Mouse (Mus musculus): ENCODE measurements around the gene Cyth3.

Gene Cyth3

GRCm38 (mm10) chr5:143637832-143638420 lies 15.7 kb downstream of the Cyth3 start:
- DNase-seq, result no peak

DNA sequence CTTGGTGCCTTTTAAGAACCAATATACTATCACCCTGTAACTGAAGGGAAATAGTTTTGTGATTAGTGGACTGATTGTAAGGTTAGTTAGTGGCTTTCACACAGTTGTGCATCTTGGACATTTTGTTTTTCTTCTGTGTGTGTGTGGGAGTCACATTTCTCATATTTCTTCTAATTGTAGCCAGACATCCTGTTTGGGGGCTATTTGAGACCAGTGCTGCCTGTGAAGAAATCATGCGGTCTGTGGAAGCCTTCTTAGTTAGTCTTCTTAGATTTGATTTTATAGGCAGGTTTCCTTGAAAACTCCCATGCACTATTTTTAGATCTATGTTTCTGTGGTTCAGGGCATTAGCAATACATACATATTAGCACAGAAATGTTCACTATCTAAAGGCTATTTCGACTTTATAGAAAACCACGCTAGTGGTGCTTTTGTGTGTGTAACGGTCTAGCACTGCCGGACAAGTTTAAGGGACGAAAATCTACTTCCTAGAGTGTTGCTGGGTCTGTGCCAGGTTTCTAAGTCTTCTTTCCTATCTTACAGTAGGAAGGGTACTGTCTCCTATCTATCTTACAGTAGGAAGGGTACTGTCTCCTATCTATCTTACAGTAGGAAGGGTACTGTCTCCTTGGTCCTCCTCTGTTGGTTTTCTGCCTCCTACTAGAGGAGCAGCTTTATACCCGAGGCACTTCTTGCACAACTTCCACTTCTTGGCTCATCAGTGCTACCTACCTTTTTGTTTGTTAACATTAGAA lies 16.4 kb downstream of the Cyth3 start:
- DNase-seq, result no peak

- DNase-seq, result no peak
Measured at GRCm38 (mm10) chr5:143639329-143639728, 17.1 kb downstream of the Cyth3 start.

DNA sequence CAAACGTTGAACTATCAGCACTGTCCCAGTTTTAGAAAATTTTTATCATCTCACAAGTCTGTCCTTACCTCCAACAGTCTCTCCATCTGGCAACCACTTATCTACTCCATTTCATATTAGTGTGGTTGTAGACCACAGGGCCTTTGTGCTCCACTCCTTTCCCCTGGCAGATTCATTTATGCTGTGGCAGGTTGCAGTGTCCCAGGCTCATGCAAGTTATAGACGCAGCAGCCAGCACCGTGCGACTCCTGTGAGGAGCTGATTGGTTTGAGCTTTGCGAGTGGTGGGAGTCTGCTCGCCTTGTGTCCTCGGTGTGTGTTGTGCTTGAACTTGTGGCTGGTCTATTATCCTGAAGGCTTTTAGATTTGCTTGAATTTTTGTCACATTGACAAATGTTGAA lies 17.6 kb downstream of the Cyth3 start:
- no peak for DNase-seq

DNA sequence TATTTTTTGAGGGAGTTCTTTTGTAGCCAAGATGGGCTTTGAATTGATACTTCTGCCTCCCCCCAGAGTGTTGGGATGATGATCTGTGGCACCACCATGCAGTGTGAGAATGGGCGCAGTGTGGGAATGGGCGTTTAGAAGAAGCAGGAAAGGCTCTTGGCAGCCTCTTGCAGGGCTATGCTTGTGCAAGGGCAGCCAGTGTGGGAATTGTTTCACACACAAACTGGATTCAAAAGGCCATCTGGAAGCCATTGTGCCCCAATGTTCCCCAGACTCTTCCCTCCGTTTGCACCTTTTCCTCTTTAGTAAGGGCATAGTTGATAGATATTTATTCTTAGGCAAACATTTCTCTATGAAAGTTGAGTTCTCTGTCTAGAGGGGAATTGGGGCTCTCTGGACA lies 19.3 kb downstream of the Cyth3 start:
- DNase-seq, result no peak

DNA sequence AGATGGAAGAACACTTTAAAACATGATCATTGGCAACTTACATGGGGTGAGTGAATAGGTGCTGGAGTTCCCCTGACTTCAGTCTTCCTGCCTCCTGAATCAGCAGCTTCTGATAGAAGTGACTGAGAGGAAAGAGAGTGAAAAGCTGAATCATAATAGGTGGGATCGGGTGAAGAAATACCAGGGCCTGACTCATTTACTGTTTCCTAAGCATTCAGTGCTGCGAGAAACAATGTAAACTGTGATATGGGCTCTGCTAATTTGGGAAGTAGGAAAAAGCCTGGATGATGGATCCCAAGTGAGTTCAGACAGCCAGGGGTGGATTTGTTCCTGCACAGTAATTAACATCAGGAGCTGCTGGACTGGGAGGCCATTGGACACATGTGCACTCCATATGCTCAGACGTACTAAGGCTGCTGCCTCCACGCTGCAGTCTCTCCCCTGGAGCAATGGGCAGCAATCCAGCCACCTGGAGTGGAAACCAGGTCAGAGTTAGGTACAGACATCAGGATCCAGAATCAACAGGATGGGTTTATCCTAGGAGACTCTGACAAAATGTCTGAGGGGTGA lies 20.1 kb downstream of the Cyth3 start:
- no peak for DNase-seq

GRCm38 (mm10) chr5:143645976-143646375 lies 23.7 kb downstream of the Cyth3 start:
- no peak for DNase-seq

DNA sequence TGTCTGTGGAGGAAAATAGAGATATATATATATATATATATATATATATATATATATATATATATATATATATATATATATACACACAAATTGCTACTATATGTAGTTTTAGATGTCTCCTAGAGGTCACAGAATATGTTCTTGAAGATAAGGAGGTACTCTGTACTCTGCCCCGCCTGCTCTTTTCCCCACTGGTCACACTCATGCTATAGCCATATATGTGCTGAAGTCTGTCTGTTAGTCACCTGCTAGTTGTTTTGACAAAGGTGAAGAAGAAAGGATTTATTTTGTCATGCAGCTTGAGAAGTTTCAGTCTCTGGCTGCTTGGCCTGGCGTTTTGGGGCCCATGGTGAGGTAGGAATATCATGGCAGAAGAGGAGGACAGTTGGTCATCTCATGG lies 25.2 kb downstream of the Cyth3 start:
- DNase-seq, result no peak

- no peak for DNase-seq
Measured at GRCm38 (mm10) chr5:143648058-143648457, 25.8 kb downstream of the Cyth3 start.

DNA sequence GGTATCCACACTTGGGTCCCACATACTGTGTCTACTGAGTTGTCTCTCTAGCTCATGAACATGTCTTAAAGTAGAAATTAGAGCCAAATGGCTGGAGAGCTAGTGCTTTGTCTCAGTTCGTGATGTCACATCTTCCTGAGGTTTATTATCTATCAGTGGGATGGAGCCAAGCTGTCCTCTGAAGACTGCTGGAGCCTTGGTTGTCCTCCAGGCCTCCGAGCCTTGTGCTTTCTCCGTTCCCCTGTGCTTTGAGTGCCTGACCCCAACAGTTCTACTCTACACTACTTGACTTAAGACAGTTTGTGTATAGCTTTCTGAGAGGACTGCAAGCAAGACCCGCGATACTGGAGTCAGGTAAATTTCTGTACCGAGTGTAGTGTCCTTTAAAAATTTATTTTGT lies 26.9 kb downstream of the Cyth3 start:
- peak; percentile 63 for DNase-seq

DNA sequence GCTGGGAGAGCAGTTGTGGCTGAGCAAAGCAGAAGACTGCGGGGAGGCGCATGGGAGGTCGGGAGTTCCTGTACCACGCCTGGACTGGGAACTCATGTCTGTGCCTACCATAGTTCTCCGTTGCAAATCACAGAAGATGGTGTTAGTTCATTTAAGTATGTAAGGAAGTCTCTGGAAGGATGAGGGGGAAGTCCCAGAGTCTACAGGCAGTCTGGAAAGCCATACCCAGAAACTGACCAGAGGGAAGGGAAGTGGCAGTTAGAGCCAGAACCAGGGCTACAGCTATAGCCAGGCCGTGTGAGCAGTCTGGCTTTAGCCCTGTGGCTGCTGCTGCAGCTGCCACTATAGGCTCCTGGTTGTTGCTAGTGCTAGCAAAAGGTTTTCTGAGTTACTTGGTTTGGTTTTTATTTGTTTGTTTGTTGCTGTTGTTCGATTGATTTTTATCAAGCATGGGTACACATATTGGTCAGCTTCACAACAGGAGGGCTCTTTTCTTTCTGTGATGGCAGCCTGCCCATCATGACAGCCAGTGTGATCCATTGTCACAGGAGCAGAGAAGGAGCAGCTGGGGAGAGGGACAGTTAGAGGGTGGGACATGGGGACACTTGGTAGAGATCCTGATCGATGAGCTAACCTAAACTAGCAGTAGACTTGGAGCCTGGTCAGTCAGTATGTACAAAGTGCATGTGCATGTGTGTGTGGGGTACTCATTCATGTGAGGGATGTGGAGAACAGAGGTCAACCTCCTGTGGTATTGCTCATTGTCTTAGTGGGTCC lies 29.8 kb downstream of the Cyth3 start:
- DNase-seq, result no peak

DNA sequence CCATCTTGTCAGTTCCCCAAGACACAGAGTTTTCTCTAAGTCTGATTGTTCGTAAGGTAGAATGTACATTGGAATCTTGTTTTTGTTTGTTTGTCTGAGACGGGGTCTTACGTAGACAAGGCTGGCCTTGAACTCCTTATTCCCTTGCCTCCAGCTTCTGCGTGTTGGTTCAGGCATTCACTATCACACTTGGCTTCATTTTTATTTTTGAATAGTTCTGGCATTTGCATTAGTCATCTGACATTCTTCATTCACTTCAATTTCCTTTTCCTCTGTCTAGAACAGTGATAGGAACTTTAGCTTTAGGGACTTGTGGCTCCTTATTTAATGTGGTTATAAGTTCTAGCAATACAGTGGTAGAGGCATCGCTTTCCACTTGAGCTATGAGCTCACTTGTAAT lies 31.2 kb downstream of the Cyth3 start:
- no peak for DNase-seq

- DNase-seq, result peak; percentile 72
Measured at GRCm38 (mm10) chr5:143654670-143655510, 32.6 kb downstream of the Cyth3 start.

DNA sequence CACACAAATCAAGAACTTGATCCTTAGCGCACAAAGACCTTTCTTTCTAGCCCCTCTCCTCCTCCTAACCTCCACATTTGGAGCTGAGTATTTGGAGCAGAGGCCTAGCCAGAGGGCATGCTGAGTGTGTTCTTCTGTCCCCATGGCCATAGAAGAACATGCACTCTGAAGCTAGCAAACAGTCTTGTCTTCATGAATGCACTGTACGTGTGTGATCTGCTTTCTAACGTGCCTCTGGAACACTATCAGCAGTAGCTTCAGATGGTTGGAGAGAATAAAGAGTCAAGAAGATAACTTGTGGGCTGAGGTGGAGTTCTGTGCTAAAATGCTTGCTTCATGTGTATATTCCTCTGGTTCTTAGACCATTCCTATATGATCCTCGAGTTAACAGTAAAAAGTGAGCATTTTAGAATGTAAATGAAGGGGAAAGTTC lies 33.3 kb downstream of the Cyth3 start:
- no peak for DNase-seq

DNA sequence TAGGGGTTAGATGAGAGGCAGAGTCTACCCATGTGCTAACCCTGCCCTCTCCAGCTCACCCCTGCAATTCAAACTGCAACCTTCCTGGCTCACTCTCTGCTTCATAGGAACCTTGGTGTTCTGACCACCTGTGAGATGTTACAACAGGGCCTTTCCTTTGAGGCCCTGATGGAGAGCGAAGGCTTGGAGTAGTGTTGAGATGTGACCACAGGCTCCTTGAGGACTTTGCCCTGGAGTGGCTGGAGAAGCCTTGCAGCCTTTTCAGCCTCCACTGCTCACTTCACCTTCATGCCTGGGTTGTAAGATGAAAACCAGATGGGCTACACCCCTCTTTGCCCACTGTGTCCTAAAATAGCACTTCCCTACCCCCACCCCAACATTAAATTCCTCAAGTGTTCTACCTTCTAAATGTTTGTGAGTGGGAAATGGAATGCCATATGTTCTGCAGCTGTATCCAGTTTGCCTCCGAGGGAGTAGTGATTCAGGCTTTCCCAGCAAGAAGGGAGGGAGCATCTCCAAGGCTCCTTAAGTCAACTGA lies 34.5 kb downstream of the Cyth3 start:
- DNase-seq, result no peak

DNA sequence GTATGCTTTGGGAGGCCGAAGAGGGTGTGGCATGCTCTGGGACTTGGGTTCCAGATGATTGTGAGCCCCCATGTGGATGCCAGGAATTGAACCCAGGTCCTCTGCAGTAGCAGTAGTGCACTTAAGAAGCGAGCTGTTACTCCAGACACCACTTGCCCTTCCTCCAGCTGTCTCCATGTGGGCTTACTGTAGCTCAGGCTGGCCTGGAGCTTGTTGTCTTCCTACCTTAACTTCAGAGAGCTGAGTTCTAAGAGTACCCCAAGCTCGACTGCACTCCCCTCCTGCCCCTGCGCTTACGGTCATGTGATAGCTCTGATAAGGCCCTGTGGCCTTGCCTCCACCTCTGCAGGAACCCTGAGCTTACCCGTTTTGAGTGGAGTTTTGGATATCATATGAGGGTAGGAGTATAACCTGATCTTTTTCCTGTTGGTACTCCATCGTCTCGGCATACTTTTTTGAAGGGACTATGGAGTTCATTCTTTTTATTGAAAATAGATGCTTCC lies 36.8 kb downstream of the Cyth3 start:
- no peak for DNase-seq

- DNase-seq, result no peak
Measured at GRCm38 (mm10) chr5:143663074-143663687, 40.9 kb downstream of the Cyth3 start.

DNA sequence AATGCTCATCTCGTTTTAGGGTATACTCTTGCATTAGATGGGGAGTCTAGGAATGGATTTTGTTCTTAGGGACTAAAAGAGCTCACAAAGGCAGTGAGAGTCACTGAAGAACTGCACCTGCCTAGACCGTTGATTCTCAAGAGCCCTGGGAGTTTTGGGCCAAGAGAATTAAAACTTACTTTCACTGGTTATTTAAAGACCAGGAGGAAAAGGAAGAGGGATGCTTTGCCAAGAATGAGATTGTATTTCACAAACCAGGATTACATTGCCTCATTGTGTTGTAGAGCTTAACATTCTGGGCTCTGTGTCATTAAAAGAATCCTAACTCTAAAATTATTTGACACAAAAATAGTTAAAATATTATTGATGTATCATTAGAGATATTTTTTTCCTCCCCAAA lies 43.3 kb downstream of the Cyth3 start:
- no peak for DNase-seq

- DNase-seq, result no peak
Measured at GRCm38 (mm10) chr5:143666015-143666414, 43.8 kb downstream of the Cyth3 start.

GRCm38 (mm10) chr5:143668884-143669283 lies 46.6 kb downstream of the Cyth3 start:
- DNase-seq, result peak; percentile 65

- no peak for DNase-seq
Measured at GRCm38 (mm10) chr5:143669393-143669792, 47.1 kb downstream of the Cyth3 start.

GRCm38 (mm10) chr5:143669839-143670238 lies 47.6 kb downstream of the Cyth3 start:
- no peak for DNase-seq

Data from kidney, postnatal 14 days (tissue).